Mouse (Mus musculus) erythroblast, embryonic 14.5 days (primary cell): Measurements from ENCODE around the gene Adad2.

Experiments
- GATA1 ChIP-seq: IDR thresholded peaks from 2 replicates; pipeline ENCODE4 v1.6.1; 2012; ENCODE audit warnings: low read length, inconsistent platforms, mixed read lengths
- TAL1 ChIP-seq: IDR thresholded peaks from 3 replicates; pipeline ENCODE4 v1.6.1; 2012; ENCODE audit warnings: low read length, inconsistent platforms, mixed read lengths

- TF ChIP-seq GATA1 (no peak), TAL1 (no peak)
These were observed 31.9 kb upstream of the Adad2 start for GRCm38 (mm10) chr8:119580441-119581161.
